Mouse (Mus musculus) lung, adult 2 months (tissue): ENCODE measurements around the gene Riox2.

Experiments
- CTCF ChIP-seq: fragments of 200-500 bp; IDR thresholded peaks from 2 replicates; pipeline ENCODE4 v1.5.1; 2011; ENCODE audit warnings: mild to moderate bottlenecking, low read length, control low read depth; ENCODE audit not compliant: insufficient read depth
- POLR2A ChIP-seq: fragments of 200-500 bp; IDR thresholded peaks from 2 replicates; pipeline ENCODE4 v1.6.1; 2011; ENCODE audit warnings: low read depth, mild to moderate bottlenecking, control low read depth, low read length, borderline replicate concordance; ENCODE audit errors: extremely low read depth

DNA sequence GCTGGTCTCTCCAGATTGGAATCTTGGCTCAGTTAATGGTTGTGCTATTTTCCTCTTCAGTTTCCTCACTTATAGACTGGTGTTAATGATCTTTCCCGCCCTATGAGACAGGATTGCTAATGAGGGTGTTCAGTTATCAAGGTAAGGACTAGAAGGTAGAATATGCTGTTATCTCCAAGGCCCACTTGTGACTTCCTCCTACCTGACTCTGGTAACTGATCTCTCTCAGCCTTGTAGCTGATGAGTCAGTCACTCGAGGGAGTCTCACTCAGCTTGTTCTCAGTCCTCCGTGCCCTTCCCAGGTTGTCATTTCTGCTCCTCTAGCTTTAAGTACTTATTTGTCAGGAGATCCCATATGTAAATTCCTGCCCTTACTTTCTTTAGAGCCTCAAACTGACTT lies 6.4 kb downstream of the Riox2 start:
- no peak for TF ChIP-seq CTCF
- TF ChIP-seq POLR2A = no peak
